Mouse (Mus musculus): Measurements from ENCODE around the gene Calcb.

- TF ChIP-seq CTCF (IDR thresholded peaks at IDR 0.05; ENCODE audit: insufficient read depth, low read length) (no peak), POLR2A (IDR thresholded peaks at IDR 0.05; ENCODE audit: borderline replicate concordance, extremely low read depth, low read depth, low read length) (no peak)
Observed at GRCm38 (mm10) chr7:114745481-114746271, 27.2 kb downstream of the Calcb start.
